Mouse (Mus musculus) intestine, postnatal 0 days (tissue): ENCODE results near the gene Vrk1. TPM values are rescaled to one million over a fixed set of nuclear protein-coding genes. Genes with fewer than 3 reads are reported as not detected.

Experiments
- ATAC-seq: fragments of 200-750 bp; cut with Nextera tagmentation; 2 replicates; pipeline ENCODE4 v1.8.0; 2017; ENCODE audit warnings: mild to moderate bottlenecking, moderate TSS enrichment, moderate library complexity
- H3K27ac ChIP-seq: fragments of 300-500 bp; sonication (generic); 2 replicates; pipeline ENCODE4 v1.5.1; 2014; ENCODE audit warnings: mild to moderate bottlenecking, low read depth, low read length, moderate library complexity
- H3K27me3 ChIP-seq: fragments of 300-500 bp; sonication (generic); replicated peaks from 2 replicates; pipeline ENCODE4 v1.6.1; 2014; ENCODE audit warnings: low read length, mixed read lengths; ENCODE audit not compliant: control insufficient read depth, insufficient read depth
- H3K36me3 ChIP-seq: fragments of 300-500 bp; sonication (generic); 2 replicates; pipeline ENCODE4 v1.6.1; 2014; ENCODE audit warnings: mild to moderate bottlenecking, moderate library complexity; ENCODE audit not compliant: control insufficient read depth, insufficient read depth
- H3K4me1 ChIP-seq: fragments of 300-500 bp; sonication (generic); replicated peaks from 2 replicates; pipeline ENCODE4 v1.6.1; 2014; ENCODE audit warnings: antibody characterized with exemption, low read length, mixed read lengths; ENCODE audit not compliant: control insufficient read depth, insufficient read depth
- H3K4me2 ChIP-seq: fragments of 300-500 bp; sonication (generic); replicated peaks from 2 replicates; pipeline ENCODE4 v1.6.1; 2014; ENCODE audit warnings: low read depth, mild to moderate bottlenecking, moderate library complexity
- H3K4me3 ChIP-seq: fragments of 300-500 bp; sonication (generic); 2 replicates; pipeline ENCODE4 v1.5.1; 2014; ENCODE audit warnings: low read depth, low read length
- H3K9ac ChIP-seq: fragments of 300-500 bp; sonication (generic); 2 replicates; pipeline ENCODE4 v1.6.1; 2014; ENCODE audit warnings: mild to moderate bottlenecking, low read depth, low read length
- H3K9me3 ChIP-seq: fragments of 300-500 bp; sonication (generic); 2 replicates; pipeline ENCODE4 v1.6.1; 2016; ENCODE audit warnings: mixed run types; ENCODE audit not compliant: control insufficient read depth
- CTCF ChIP-seq: sonication (generic); IDR thresholded peaks from 2 replicates; pipeline ENCODE4 v1.5.1; 2016; ENCODE audit warnings: low read depth, mild to moderate bottlenecking, control low read depth, antibody characterized with exemption, moderate library complexity
- WGBS: fragments of 180-500 bp; shearing (Covaris S2); extraction: QIAGEN DNeasy Blood & Tissue Kit; methylation state at CpG from one replicate; pipeline ENCODE4 v1.1.7; 2014; 5-methylcytosine and 5-hydroxymethylcytosine counted together
- polyA plus RNA-seq: library from polyadenylated mRNA; unstranded; fragments of >200 nt; fragmentation: Nextera tagmentation; extraction: Ambion mirVana; gene quantifications from 2 replicates; pipeline ENCODE4 v1.2.1, GENCODE M21; 2015

Gene Vrk1
- polyA plus RNA-seq, 1 experiment from 2014 or later, result 23.0 TPM

GRCm38 (mm10) chr12:106008348-106009050 lies 1.5 kb upstream of the Vrk1 start:
- Histone ChIP-seq H3K4me2 (no peak overlapping the region), H3K4me3 (no peak overlapping the region), H3K4me1 (no peaks in the 10 kb centered on the region), H3K9ac (no peak overlapping the region), H3K27ac (no peak overlapping the region), H3K27me3 (no peaks in the 10 kb centered on the region), H3K36me3 (no peaks in the 10 kb centered on the region), H3K9me3 (no peaks in the 10 kb centered on the region)
- WGBS, result 84% methylated on average over 22 of the region's 22 CpGs
- no peak for ATAC-seq
- no peak for TF ChIP-seq CTCF

DNA sequence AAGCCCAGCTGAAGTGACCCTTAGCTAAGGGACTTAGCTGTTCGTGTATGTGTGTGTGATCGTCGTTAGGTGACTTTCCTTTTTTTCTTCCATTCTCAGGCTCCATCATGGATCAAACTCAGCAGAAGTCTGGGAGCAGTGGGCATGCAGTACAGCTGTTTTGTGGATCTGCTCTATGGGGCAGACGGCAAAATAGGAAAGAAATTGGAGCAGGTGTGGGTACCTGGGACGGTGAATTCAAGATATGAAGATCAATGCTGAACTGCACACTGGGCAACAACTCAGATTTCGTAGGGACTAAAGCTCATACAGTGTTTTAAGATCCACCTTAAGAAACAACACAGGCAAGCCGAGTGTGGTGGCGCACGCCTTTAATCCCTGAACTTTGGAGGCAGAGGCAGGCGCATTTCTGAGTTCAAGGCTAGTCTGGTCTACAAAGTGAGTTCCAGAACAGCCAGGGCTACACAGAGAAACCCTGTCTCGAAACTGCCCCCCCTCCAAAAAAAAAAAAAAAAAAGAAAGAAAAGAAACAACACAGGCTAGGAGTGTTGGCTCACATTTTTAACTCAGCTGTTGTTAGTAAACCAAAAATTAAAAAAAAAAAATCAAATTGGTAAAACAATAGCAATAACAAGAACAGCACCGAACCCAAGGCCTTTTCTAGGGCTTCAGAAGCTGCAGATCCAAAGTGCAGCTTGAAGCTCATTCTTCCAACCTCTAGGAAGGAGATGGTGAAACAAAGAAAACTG lies 732 bp upstream of the Vrk1 start:
- no peaks in the 10 kb centered on the region for H3K9me3 ChIP-seq
- H3K9ac ChIP-seq, result no peak overlapping the region
- no peaks in the 10 kb centered on the region for H3K27me3 ChIP-seq
- H3K4me1 ChIP-seq, result no peaks in the 10 kb centered on the region
- peak overlapping the region; percentile 88 for H3K4me2 ChIP-seq
- WGBS, result 80% methylated on average over 12 of the region's 12 CpGs
- no peak overlapping the region for H3K27ac ChIP-seq
- peak overlapping the region; percentile 98 for H3K4me3 ChIP-seq
- no peak for ATAC-seq
- no peak for TF ChIP-seq CTCF
- no peaks in the 10 kb centered on the region for H3K36me3 ChIP-seq

DNA sequence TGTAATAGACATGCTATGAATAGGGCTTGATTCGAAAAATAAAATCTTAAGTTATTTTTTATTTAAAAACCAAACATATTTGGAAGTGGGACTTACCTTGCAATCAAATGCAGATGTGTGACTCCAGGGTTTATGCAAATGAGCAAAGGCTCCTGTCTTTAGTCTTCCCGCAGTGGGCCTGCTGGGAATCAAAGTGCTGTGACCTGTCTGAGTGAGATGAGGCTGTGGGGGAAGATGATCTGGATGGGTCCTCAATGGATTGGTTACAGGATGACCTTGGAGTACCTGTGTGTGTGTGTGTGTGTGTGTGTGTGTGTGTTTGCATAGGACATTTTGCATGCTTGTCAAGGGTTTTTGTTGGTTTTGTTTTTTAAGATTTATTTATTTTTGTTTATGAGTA lies 2.1 kb downstream of the Vrk1 start:
- Histone ChIP-seq H3K36me3 (no peaks in the 10 kb centered on the region), H3K27me3 (no peaks in the 10 kb centered on the region), H3K4me1 (no peaks in the 10 kb centered on the region), H3K27ac (no peak overlapping the region), H3K9ac (no peak overlapping the region), H3K9me3 (no peaks in the 10 kb centered on the region), H3K4me2 (no peak overlapping the region), H3K4me3 (no peak overlapping the region)
- TF ChIP-seq CTCF, result no peak
- no peak for ATAC-seq
- 79% methylated on average over 2 of the region's 2 CpGs for WGBS

- Histone ChIP-seq H3K36me3 (no peaks in the 10 kb centered on the region), H3K4me2 (no peak overlapping the region), H3K4me3 (no peak overlapping the region), H3K27ac (no peak overlapping the region), H3K9me3 (no peaks in the 10 kb centered on the region), H3K4me1 (no peaks in the 10 kb centered on the region), H3K27me3 (no peaks in the 10 kb centered on the region), H3K9ac (no peak overlapping the region)
- 91% methylated on average over 12 of the region's 12 CpGs for WGBS
- no peak for ATAC-seq
- no peak for TF ChIP-seq CTCF
These were observed 6.4 kb downstream of the Vrk1 start for GRCm38 (mm10) chr12:106016265-106017012.

- WGBS, result 71% methylated on average over 4 of the region's 4 CpGs
- H3K4me1 ChIP-seq, result no peaks in the 10 kb centered on the region
- H3K27ac ChIP-seq, result no peak overlapping the region
These were observed 10.0 kb downstream of the Vrk1 start for GRCm38 (mm10) chr12:106020063-106020462.

DNA sequence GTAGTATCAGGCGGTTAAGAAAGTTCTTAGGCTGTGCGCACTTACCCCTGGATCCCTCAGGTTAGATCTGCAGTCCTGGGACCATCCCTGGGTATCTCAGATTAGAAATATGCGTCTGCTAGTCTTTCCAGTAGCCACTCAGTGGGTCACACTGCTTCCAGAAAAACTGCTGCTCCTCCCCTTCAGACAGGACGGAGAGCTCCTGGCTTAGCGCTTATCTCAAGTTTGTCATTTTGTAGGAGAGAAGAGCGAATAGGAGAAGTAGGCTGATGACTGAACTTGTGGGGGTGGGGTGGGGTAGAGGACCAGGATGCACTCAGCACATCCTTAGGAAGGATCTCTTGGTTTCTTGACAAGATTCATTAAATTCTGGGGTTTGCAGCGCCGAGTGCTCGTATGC lies 13.6 kb downstream of the Vrk1 start:
- ATAC-seq, result no peak
- H3K4me3 ChIP-seq, result no peak overlapping the region
- no peak overlapping the region for H3K9ac ChIP-seq
- no peak overlapping the region for H3K4me2 ChIP-seq
- no peaks in the 10 kb centered on the region for H3K27me3 ChIP-seq
- TF ChIP-seq CTCF, result no peak
- no peak overlapping the region for H3K27ac ChIP-seq
- 91% methylated on average over 9 of the region's 9 CpGs for WGBS
- H3K36me3 ChIP-seq, result no peaks in the 10 kb centered on the region
- H3K4me1 ChIP-seq, result no peaks in the 10 kb centered on the region
- no peaks in the 10 kb centered on the region for H3K9me3 ChIP-seq

More at GRCm38 (mm10) chr12:106020063-106020462, 10.0 kb downstream of the Vrk1 start:
- Histone ChIP-seq H3K27me3 (no peaks in the 10 kb centered on the region), H3K4me2 (no peak overlapping the region), H3K9ac (no peak overlapping the region), H3K36me3 (no peaks in the 10 kb centered on the region), H3K4me3 (no peak overlapping the region), H3K9me3 (no peaks in the 10 kb centered on the region)
- ATAC-seq, result no peak
- TF ChIP-seq CTCF, result no peak
